Mouse (Mus musculus) spleen, adult 2 months (tissue): Measurements from ENCODE around the gene Ptprj.

ENCODE experiments used
- CTCF ChIP-seq: fragments of 200-500 bp; IDR thresholded peaks from 2 replicates; pipeline ENCODE4 v1.5.1; 2011; ENCODE audit warnings: mild to moderate bottlenecking, inconsistent platforms; ENCODE audit not compliant: insufficient read depth, insufficient read length, insufficient replicate concordance; ENCODE audit errors: extremely low read depth
- POLR2A ChIP-seq: fragments of 200-500 bp; IDR thresholded peaks from 2 replicates; pipeline ENCODE4 v1.6.1; 2011; ENCODE audit warnings: low read depth, low read length, inconsistent platforms

DNA sequence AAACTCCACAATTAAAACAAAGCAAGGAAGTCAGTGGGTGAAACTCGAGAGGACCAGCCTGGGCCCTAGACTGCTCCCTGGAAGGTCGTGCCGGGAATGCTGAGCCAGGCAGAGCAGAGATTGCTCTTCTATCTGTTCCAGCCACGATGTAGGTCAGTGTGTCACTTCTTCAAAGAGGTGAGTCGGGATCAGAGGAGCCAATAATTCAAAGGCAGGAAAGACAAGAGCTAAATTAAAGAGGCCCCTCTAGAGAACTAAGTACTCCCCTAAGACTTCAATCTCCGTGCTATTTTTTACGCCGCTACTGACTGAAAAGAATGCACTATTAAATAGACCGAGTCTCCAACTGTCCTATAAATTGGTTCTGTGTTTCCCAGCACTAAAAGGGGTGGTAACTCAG, 43.9 kb downstream of the Ptprj start:
- TF ChIP-seq CTCF, result no peak
- no peak for TF ChIP-seq POLR2A
